Mouse (Mus musculus) Patski (cell line): ENCODE results near the gene Slc36a3. TPM values are rescaled to one million over a fixed set of nuclear protein-coding genes. Genes with fewer than 3 reads are reported as not detected.

Experiments used
- ATAC-seq: fragments of 100-300 bp; one replicate; pipeline ENCODE4 v1.8.0; 2021
- CTCF ChIA-PET: fragments of 350-600 bp; sonication (Branson Sonifier 250); formaldehyde crosslinking; loops from one replicate; lab custom pipeline; 2022; ENCODE audit warnings: inconsistent platforms; lab: Charles Lee
- POLR2A ChIA-PET: fragments of 350-600 bp; sonication (Branson Sonifier 250); formaldehyde crosslinking; loops from one replicate; lab custom pipeline; 2022; ENCODE audit warnings: antibody characterized with exemption, inconsistent platforms; lab: Charles Lee
- DNase-seq: peaks from one replicate; pipeline ENCODE4 v3.0.0-alpha.2; 2011; ENCODE audit warnings: low read depth, low spot score
- H3K27me3 ChIP-seq: fragments of 371-371 bp; one replicate; pipeline ENCODE4 v1.5.1; 2021
- CTCF ChIP-seq: fragments of 100-300 bp; IDR thresholded peaks from one replicate; pipeline ENCODE4 v1.5.1; 2021
- in situ Hi-C: fragments of 300-500 bp; cut with MboI; formaldehyde crosslinking; loops from 3 replicates; pipeline ENCODE4 v1.11.1; 2018; ENCODE audit warnings: low pct_unique_long_range_greater_than_20kb, mixed read lengths
- polyA plus RNA-seq: library from polyadenylated mRNA; unstranded; gene quantifications from one replicate; pipeline ENCODE4 v1.2.3, GENCODE M21; 2021

Slc36a3 gene
- not detected for polyA plus RNA-seq

DNA sequence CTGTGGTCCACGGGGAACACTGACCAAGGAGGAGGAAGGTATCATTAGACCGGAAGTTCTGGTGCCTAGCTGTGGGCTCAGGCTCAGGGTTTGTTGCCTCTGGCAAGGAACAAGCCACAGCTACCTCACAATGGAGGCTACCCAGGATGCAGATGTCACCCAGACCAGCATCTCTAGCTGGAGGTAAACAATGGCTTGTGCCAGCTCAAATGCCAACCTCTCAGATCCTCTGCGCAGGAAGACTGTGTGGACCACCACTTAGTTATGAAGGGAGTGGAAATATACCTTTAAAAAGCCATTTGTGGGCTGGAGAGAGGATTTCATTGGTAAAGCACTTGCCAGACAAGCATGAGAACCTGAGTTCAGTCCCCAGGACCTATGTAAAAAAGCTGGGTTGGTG lies at the start of gene Slc36a3:
Gene Slc36a3, minus strand, starts transcription at position 101 of the 400 bp plus-strand sequence.
- in situ Hi-C loops = loop anchor here (10.0 kb wide), 1 partner anchor 277 kb away; no protein-coding TSS in a partner anchor
- no peak for DNase-seq
- ATAC-seq = no peak
- TF ChIP-seq CTCF = no peak
- CTCF ChIA-PET = no interaction called here
- POLR2A ChIA-PET = no interaction called here
- no peaks in the 10 kb centered on the region for H3K27me3 ChIP-seq

DNA sequence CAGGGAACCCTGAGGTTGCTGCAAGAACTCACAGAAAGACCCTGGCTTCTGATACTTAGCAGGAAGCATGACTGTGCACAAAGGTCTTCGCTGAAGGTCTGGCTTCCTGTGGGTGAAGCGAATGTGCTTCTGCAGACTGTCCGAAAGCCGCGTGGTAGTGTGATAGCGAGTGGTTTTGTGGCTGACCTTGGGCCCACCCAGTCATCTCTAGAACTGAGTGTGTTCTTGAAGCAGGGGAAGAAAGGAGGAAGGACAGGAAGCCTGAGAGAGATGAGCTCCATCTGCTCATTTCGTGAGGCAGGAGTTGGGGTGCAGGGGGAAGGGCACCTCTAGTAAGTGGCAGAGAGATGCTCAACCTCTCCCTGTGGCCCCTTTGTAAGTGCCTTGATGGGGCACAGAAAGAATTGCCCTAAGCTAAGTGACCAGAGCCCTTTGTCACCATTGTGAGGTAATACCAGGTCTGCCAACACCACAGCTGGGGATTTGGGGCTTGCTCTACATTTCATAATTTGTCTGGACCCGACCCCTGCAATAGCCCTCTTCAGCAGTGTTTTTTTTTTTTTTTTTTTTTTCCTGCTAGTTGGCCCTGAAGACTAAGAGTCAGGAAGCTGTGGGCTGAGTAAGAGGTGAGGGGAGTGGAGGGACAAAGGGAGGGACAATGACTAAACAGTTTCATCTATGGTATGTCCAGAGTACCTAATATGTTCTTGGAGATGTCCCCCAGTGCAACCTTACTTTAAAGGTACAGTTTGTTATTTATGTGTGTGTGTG lies 46.4 kb upstream of the Slc36a3 start:
- in situ Hi-C loops = no loop called here
- ChIA-PET POLR2A (interaction anchor here (0.9 kb wide), 1 partner anchor 26 kb away, joined by 3 read pairs; no protein-coding TSS in a partner anchor), CTCF (interaction anchor here (2.1 to 3.3 kb wide), 2 partner anchors 188 to 191 kb away, joined by 9 to 11 read pairs; no protein-coding TSS in a partner anchor)
- no peak for DNase-seq
- no peak for TF ChIP-seq CTCF
- ATAC-seq = no peak
- H3K27me3 ChIP-seq = peaks cover 24% of the 10 kb centered on the region

- in situ Hi-C loops = no loop called here
- POLR2A ChIA-PET = interaction anchor here (0.9 kb wide), 1 partner anchor 25 kb away, joined by 3 read pairs; no protein-coding TSS in a partner anchor
Observed at GRCm38 (mm10) chr11:55197086-55197485, 45.6 kb upstream of the Slc36a3 start.

DNA sequence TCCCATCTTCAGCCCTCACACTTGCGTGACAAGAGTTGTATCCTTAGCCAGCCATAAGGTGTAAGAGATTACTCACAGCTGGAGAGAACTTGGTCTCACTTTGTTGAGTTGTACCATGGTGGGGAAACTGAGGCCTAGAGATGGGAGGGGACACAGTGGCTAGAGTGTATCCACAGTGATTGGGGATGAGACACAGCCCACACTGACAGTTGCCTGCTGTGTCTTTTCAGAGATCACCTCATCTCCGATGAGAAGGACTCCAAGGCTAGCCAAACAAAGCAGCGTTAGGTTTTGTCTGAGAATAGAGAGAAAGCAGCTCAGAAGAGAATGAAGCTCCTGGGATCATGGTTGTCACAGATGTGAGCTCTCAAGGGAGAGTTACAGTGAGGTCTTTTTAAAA lies 38.7 kb upstream of the Slc36a3 start:
- in situ Hi-C loops = no loop called here
- DNase-seq (no peak), ATAC-seq (no peak)
- peaks cover 26% of the 10 kb centered on the region for H3K27me3 ChIP-seq
- no peak for TF ChIP-seq CTCF
- ChIA-PET CTCF (no interaction called here), POLR2A (interaction anchor here (0.6 kb wide), 1 partner anchor 44 kb away, joined by 3 read pairs; no protein-coding TSS in a partner anchor)

More at GRCm38 (mm10) chr11:55197086-55197485, 45.6 kb upstream of the Slc36a3 start:
- DNase-seq (no peak), ATAC-seq (no peak)
- CTCF ChIA-PET = interaction anchor here (2.0 to 3.3 kb wide), 3 partner anchors 189 to 248 kb away, joined by 7 to 11 read pairs (median 9); no protein-coding TSS in a partner anchor
- peaks cover 19% of the 10 kb centered on the region for H3K27me3 ChIP-seq
- TF ChIP-seq CTCF = no peak

DNA sequence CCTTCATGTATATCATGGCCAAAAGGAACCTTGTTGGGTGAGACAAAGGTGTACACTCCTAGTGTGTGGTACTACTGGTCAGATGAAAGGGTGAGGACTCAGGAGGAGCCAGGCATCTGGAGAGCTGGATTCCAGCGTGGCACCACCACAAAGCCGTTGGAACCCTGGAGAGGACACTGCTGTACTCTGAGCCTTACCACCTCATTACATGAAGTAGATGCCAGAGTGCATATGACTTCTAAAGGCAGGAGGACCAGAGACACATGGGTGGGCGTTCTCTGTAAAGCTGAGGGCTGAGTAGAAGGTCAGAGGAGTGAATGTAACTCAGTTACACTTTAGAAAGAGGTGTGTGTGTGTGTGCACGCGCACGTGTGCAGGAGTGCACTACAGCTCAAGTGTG lies 36.3 kb upstream of the Slc36a3 start:
- DNase-seq = no peak
- in situ Hi-C loops = no loop called here
- POLR2A ChIA-PET = no interaction called here
- CTCF ChIA-PET = no interaction called here
- ATAC-seq = no peak
- TF ChIP-seq CTCF = no peak
- peaks cover 30% of the 10 kb centered on the region for H3K27me3 ChIP-seq

GRCm38 (mm10) chr11:55187292-55187691 lies 35.8 kb upstream of the Slc36a3 start:
- TF ChIP-seq CTCF = no peak
- in situ Hi-C loops = no loop called here
- no peak for DNase-seq
- no peak for ATAC-seq
- ChIA-PET CTCF (interaction anchor here (0.8 kb wide), 1 partner anchor 8 kb away, joined by 5 read pairs; no protein-coding TSS in a partner anchor), POLR2A (no interaction called here)
- H3K27me3 ChIP-seq = peaks cover 35% of the 10 kb centered on the region

DNA sequence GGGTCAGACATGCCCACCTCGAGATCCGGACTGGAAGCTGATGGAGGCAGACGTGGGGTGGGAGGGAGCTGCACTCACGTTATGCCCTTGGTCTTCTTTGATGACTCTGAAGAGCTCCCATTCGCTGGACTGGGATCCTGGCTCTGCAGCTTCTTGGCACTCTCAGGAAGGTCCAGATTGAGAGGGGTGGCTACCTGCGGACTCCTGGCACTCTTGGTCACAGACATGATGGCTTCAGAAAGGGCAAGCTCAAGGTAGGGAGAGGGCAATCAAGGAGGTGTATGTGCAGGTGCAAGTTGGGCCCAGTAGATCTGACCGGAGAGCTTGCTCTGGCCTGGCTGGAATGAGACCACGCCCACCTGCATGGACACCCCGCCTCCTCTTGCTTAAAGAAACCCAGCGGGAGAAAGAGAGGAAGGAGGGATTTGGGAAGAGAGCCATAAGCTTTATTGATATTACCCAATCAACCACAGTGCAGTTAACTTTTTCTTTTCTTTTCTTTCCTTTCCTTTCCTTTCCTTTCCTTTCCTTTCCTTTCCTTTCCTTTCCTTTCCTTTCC lies 33.3 kb upstream of the Slc36a3 start, which contains the start of gene Slc36a2:
Gene Slc36a2, minus strand, starts transcription at position 345 of the 559 bp plus-strand sequence.
- no peak for ATAC-seq
- no peak for TF ChIP-seq CTCF
- no peak for DNase-seq
- POLR2A ChIA-PET = no interaction called here
- CTCF ChIA-PET = interaction anchor here (1.2 to 1.7 kb wide), 2 partner anchors 10 to 13 kb away, joined by 3 read pairs; no protein-coding TSS in a partner anchor
- in situ Hi-C loops = no loop called here
- H3K27me3 ChIP-seq = peaks cover 31% of the 10 kb centered on the region

GRCm38 (mm10) chr11:55184246-55184645 lies 32.7 kb upstream of the Slc36a3 start:
- in situ Hi-C loops = no loop called here
- DNase-seq = no peak
- H3K27me3 ChIP-seq = peaks cover 28% of the 10 kb centered on the region
- TF ChIP-seq CTCF = no peak
- POLR2A ChIA-PET = no interaction called here
- CTCF ChIA-PET = interaction anchor here (1.2 to 1.7 kb wide), 2 partner anchors 10 to 12 kb away, joined by 3 read pairs; no protein-coding TSS in a partner anchor
- no peak for ATAC-seq

GRCm38 (mm10) chr11:55183124-55183523 lies 31.6 kb upstream of the Slc36a3 start:
- POLR2A ChIA-PET = no interaction called here
- ATAC-seq (no peak), DNase-seq (no peak)
- TF ChIP-seq CTCF = no peak
- H3K27me3 ChIP-seq = peaks cover 20% of the 10 kb centered on the region
- CTCF ChIA-PET = interaction anchor here (2.0 kb wide), 1 partner anchor 204 kb away, joined by 4 read pairs; no protein-coding TSS in a partner anchor
- in situ Hi-C loops = no loop called here

GRCm38 (mm10) chr11:55179856-55180255 lies 28.3 kb upstream of the Slc36a3 start:
- no peak for DNase-seq
- in situ Hi-C loops = no loop called here

More at GRCm38 (mm10) chr11:55179856-55180255, 28.3 kb upstream of the Slc36a3 start:
- ChIA-PET CTCF (interaction anchor here (1.5 kb wide), 1 partner anchor 12 kb away, joined by 3 read pairs; no protein-coding TSS in a partner anchor), POLR2A (no interaction called here)
- H3K27me3 ChIP-seq = peaks cover 27% of the 10 kb centered on the region
- TF ChIP-seq CTCF = no peak
- no peak for ATAC-seq
